Mouse (Mus musculus) cortical plate, adult 2 months (tissue): ENCODE results near the gene Fstl1. TPM values are rescaled to one million over a fixed set of nuclear protein-coding genes. Genes with fewer than 3 reads are reported as not detected.

ENCODE experiments used
- H3K27ac ChIP-seq: fragments of 200-500 bp; 2 replicates; pipeline ENCODE4 v1.5.1; 2012; ENCODE audit warnings: low read length, control low read depth, inconsistent platforms; ENCODE audit not compliant: insufficient read depth
- H3K4me1 ChIP-seq: fragments of 200-500 bp; 2 replicates; pipeline ENCODE4 v1.6.1; 2011; ENCODE audit warnings: low read length; ENCODE audit not compliant: control insufficient read depth, insufficient read depth
- H3K4me3 ChIP-seq: fragments of 200-500 bp; 2 replicates; pipeline ENCODE4 v1.5.1; 2011; ENCODE audit warnings: mild to moderate bottlenecking, low read length, control low read depth; ENCODE audit not compliant: insufficient read depth
- CTCF ChIP-seq: fragments of 200-500 bp; IDR thresholded peaks from 2 replicates; pipeline ENCODE4 v1.5.1; 2011; ENCODE audit warnings: mild to moderate bottlenecking, control low read depth, low read length; ENCODE audit not compliant: insufficient read depth; ENCODE audit errors: extremely low read depth
- POLR2A ChIP-seq: fragments of 200-500 bp; IDR thresholded peaks from 2 replicates; pipeline ENCODE4 v1.6.1; 2011; ENCODE audit warnings: mild to moderate bottlenecking, low read length, control low read depth; ENCODE audit not compliant: insufficient read depth; ENCODE audit errors: extremely low read depth
- polyA plus RNA-seq: library from polyadenylated mRNA; depleted of rRNA; stranded (reverse); fragments of >200 nt; gene quantifications from 2 replicates; pipeline ENCODE4 v1.2.3, GENCODE M21; 2012

Gene Fstl1
- polyA plus RNA-seq, 1 experiment = 19.7 TPM

DNA sequence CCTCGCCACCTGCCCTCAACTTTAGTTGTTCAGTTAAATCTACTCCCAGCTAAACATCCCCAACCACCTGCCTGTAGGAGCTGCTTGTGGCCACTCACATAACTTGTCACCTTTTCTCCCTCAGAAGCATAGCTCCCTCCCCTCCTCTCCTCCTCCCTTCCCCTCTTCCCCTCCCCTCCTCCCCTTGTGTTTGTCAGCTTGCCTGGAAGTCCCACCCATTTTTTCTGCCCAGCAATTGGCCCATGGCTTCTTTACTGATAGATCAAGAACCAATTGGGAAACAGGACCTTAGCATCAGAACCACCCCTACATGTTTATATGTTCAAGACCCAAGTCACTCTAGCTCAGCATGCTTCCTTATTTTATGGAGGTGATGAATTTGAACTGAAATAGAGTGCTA lies 22.9 kb upstream of the Fstl1 start:
- no peaks in the 10 kb centered on the region for H3K4me1 ChIP-seq
- no peak for TF ChIP-seq CTCF
- TF ChIP-seq POLR2A = no peak
- no peak overlapping the region for H3K27ac ChIP-seq
- H3K4me3 ChIP-seq = no peak overlapping the region

DNA sequence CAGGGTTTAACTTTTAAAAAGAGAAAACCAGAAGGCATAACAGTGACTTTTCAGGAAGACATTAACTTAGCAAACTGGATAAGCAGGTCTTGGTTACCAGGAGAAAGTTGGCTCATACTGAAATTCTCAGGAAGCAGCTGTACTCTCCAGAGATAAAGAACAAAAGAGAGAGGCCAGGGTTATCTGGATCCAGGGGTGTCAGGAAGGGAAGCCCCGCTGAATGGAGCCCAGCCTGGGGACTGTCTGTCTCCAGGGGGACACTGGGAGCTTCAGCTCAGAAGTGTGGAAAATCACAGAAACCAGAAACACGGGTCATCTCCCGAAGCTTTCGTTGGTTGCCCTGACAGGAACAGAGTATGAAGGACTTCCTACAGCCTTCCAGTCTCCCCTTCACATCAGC lies 22.2 kb upstream of the Fstl1 start:
- H3K27ac ChIP-seq = no peak overlapping the region
- no peak overlapping the region for H3K4me3 ChIP-seq
- TF ChIP-seq CTCF = no peak
- TF ChIP-seq POLR2A = no peak
- no peaks in the 10 kb centered on the region for H3K4me1 ChIP-seq

DNA sequence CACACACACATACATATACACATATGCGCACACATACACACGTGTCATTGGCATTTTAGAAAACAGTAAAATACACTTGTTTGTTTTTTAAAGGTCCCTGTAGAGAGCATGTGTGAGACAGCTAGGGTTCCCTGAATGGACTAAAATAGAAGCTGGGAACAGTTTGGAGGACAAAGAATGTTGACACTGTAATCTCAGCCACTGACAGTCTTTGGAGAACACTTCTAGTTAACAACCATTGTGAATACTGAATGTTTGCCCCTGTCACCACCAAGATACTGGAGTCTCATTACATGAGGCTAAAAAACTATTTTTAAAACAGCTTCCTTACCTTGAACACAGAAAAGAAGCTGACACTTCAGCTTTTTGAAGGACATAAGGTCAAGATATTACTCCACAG lies 19.4 kb upstream of the Fstl1 start:
- TF ChIP-seq POLR2A (no peak), CTCF (no peak)
- H3K27ac ChIP-seq = no peak overlapping the region

DNA sequence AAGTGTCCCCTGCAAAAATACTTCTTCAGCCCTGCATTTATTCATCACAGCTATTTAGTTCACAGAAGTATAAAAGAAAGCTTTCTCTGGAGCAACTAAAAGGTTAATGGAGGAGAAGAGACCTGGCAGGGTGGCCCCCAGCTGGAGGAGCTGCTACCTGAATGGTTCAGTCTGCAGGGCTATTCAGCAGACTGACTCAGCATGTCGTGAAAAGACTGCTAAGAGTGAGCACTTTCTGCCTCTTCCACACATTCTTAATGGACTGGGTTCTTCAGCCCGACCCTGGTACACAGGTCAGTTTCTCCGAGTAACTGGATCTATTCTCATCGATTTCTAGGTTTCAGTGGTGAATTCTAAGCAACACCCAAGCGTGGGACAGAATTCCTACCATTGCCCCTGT lies 12.9 kb upstream of the Fstl1 start:
- H3K4me3 ChIP-seq = no peak overlapping the region
- H3K27ac ChIP-seq = no peak overlapping the region
- no peaks in the 10 kb centered on the region for H3K4me1 ChIP-seq
- no peak for TF ChIP-seq POLR2A
- TF ChIP-seq CTCF = no peak

More for the DNA sequence above, 19.4 kb upstream of the Fstl1 start:
- Histone ChIP-seq H3K4me3 (no peak overlapping the region), H3K4me1 (no peaks in the 10 kb centered on the region)

DNA sequence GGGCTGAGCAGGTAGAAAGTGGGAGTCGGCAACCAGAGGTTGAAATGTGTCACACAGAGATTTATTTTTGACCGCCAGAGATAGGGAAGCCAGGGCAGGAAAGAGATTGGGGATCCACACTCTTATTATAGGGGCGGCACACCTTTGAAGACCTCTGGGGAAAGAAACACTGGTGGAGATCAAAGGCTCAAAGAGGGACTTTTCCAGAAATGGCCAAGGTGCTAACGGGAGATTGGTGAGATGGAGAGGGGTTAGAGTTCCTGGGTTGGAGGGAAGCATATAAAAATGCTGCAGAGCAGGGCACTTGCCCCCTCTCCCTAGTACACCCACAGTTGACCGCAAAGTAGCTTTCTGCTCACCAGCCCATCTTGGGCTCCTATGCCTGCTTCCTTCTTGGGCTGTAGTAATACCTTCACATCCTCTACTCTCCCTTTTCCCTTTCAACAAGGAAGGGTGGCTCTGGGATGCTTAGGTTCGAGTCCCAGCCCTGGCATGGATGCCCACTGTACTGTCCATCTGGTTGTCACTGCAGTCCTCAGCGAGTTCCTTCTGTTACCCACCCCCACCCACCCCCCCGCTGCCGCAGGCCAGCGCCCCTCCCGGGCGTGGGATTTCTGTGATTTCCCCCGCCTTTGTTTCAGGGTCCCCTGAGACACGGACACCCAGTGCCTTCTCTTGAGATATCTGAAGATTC lies 360 bp upstream of the Fstl1 start:
- TF ChIP-seq CTCF (no peak), POLR2A (no peak)
- H3K4me1 ChIP-seq = no peaks in the 10 kb centered on the region
- H3K27ac ChIP-seq = no peak overlapping the region
- peak overlapping the region; percentile 100 for H3K4me3 ChIP-seq

DNA sequence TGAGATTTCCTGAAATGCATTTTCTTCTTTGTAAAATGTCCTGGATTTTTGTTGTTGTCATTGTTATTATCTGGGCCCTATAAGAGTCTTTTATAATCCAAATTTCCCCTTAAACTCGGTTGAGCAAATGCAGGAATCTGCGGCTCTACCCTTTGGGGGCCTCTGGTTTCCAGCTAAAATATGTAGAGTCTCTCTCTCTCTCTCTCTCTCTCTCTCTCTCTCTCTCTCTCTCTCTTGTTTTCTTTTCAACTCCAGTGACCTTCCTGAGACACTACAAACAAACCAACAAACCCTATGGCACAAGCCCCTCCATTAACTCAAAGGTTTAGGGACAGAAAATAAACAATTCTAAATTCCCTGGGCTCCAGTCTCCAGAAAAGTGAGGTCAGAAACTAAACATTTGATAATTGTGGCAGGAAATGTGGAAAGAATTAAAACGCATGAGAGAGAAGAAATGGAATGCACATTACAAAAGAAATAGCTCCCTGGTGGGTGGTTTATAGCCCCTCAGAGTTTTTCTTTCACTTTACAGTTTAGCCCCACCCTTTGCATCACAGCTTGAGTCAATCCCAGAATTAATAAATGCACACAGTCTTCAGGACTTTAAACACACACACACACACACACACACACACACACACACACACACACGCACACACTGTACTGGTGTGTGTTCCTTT lies 1.3 kb downstream of the Fstl1 start:
- TF ChIP-seq POLR2A = no peak
- TF ChIP-seq CTCF = no peak
- Histone ChIP-seq H3K27ac (no peak overlapping the region), H3K4me3 (peak overlapping the region; percentile 100; the same call in 1 of the 2 replicates)

DNA sequence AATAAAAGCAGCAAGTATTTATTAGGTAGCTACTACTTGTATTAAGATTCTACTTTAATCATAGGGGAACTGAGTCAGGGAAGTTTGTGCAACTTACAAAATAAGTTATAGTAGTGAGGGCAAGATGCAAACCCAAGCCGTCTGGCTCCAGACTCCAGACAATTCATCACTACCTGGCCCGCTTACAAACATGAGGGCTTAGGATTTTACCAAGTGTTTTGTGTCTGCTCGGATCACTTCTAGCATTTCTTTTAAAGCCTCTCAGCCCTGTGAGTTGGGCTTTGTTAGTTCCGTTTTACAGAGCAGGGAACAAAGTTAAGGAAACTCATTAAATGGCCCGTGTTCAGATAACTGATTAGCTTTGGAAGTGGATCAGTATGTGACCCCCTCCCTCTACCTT lies 1.9 kb downstream of the Fstl1 start:
- no peak overlapping the region for H3K27ac ChIP-seq
- no peaks in the 10 kb centered on the region for H3K4me1 ChIP-seq
- H3K4me3 ChIP-seq = no peak overlapping the region
- no peak for TF ChIP-seq POLR2A
- TF ChIP-seq CTCF = no peak

More for the DNA sequence above, 1.3 kb downstream of the Fstl1 start:
- no peaks in the 10 kb centered on the region for H3K4me1 ChIP-seq

DNA sequence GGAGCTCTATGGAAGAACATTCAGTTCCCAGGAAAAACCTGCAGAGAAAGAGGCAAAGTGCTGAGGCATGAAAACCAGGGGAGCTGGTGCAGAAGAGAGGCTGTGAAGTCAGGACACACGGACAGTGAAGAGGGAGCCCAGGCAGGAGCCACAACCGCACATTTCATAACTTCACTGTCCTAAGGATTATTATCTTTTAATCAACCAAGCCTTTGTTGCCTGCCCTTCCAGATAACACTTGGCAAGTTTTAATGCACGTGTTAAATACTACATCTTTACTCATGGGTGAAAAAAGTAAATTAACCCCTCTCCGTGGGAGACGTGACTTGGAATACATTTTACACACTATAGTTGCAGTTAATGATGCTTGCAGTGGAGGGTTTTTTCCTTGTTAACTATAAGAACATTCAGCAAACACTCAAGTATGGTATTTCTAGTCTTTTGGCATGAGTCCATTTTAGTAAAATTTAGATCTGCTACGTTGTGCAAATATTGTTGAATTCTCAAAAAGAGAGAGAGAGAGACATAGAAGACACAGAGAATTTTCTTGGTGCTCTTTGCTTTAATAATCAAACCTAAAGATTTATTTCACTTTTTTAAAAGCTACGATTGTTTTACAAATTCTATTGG lies 3.1 kb downstream of the Fstl1 start:
- H3K27ac ChIP-seq = no peak overlapping the region
- no peaks in the 10 kb centered on the region for H3K4me1 ChIP-seq
- no peak overlapping the region for H3K4me3 ChIP-seq
- TF ChIP-seq POLR2A (no peak), CTCF (no peak)

DNA sequence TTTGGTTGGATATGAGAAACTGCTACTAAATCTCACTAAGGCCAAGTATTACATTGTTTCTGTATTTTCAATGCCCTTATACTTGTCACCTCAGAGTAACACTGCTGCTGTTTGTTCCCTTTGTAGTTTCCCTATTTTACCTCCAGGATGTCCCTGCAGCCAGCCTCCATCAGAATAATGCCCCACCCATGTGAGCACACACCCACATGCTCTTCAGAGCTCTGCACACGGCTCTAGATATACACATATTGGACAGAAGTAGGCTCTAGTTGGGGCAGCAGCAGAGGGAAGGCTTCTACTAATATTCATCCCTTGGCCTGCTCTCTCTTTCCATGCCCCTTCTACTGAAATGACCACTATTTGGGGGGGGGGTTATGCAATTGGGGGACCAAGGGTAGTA lies 3.7 kb downstream of the Fstl1 start:
- no peak overlapping the region for H3K4me3 ChIP-seq
- H3K27ac ChIP-seq = no peak overlapping the region
- peaks cover 2% of the 10 kb centered on the region; the same call in 1 of the 2 replicates for H3K4me1 ChIP-seq
- TF ChIP-seq CTCF = no peak
- TF ChIP-seq POLR2A = no peak
